Mouse (Mus musculus) granulocyte monocyte progenitor cell, adult 5-6 weeks (primary cell): ENCODE results near the gene Kcnj5. TPM values are rescaled to one million over a fixed set of nuclear protein-coding genes. Genes with fewer than 3 reads are reported as not detected.
A peak's percentile ranks its signal among the peaks of the same experiment; 100 is the strongest.

Experiments
- ATAC-seq: replicated peaks from 2 replicates; pipeline ENCODE4 v1.8.0; 2016; ENCODE audit warnings: mild to moderate bottlenecking, moderate TSS enrichment, inconsistent platforms; ENCODE audit not compliant: poor library complexity, severe bottlenecking
- total RNA-seq, 2 experiments: library from RNA; stranded (forward) in 1 of 2; stranded (reverse) in 1 of 2; fragments of 200-712, 200-1000 nt in 1 of 2; fragments of >200 nt in 1 of 2; fragmentation: Nextera tagmentation in 1 of 2; gene quantifications; 2 replicates each; pipeline ENCODE4 v1.2.3; 2014 to 2017

The Kcnj5 gene
- total RNA-seq (2014; fragmentation: Nextera tagmentation) (not detected in 2 replicates), total RNA-seq (2017) (0.15 and 0.26 TPM in 2 replicates)

- ATAC-seq: peak; percentile 9; the same call in 1 of the 2 replicates
Measured at GRCm38 (mm10) chr9:32344051-32344450, at the start of gene Kcnj5. TSS of gene Kcnj5 (minus strand) at chr9:32344350.

- ATAC-seq: peak; percentile 42
Measured at GRCm38 (mm10) chr9:32392716-32393115, 48.6 kb upstream of the Kcnj5 start.

- no peak for ATAC-seq
Measured at GRCm38 (mm10) chr9:32391701-32392100, 47.6 kb upstream of the Kcnj5 start.

- ATAC-seq: peak; percentile 65
Measured at GRCm38 (mm10) chr9:32391092-32391491, 46.9 kb upstream of the Kcnj5 start.

GRCm38 (mm10) chr9:32388120-32388519 is 44.0 kb upstream of the Kcnj5 start:
- peak; percentile 80 for ATAC-seq

GRCm38 (mm10) chr9:32384906-32385305 is 40.8 kb upstream of the Kcnj5 start:
- ATAC-seq: no peak

GRCm38 (mm10) chr9:32376863-32377590 is 32.9 kb upstream of the Kcnj5 start:
- ATAC-seq: no peak

GRCm38 (mm10) chr9:32376031-32376430 is 31.9 kb upstream of the Kcnj5 start:
- no peak for ATAC-seq

GRCm38 (mm10) chr9:32373656-32374055 is 29.5 kb upstream of the Kcnj5 start:
- no peak for ATAC-seq

GRCm38 (mm10) chr9:32372202-32372601 is 28.1 kb upstream of the Kcnj5 start, which contains the start of gene Kcnj1:
TSS of gene Kcnj1 (plus strand) at chr9:32372493.
- ATAC-seq: no peak

GRCm38 (mm10) chr9:32369388-32369787 is 25.2 kb upstream of the Kcnj5 start:
- ATAC-seq: no peak

- no peak for ATAC-seq
Measured at GRCm38 (mm10) chr9:32368812-32369211, 24.7 kb upstream of the Kcnj5 start.

- no peak for ATAC-seq
Measured at GRCm38 (mm10) chr9:32360770-32361169, 16.6 kb upstream of the Kcnj5 start.

- peak; percentile 68 for ATAC-seq
Measured at GRCm38 (mm10) chr9:32350332-32350731, 6.2 kb upstream of the Kcnj5 start.

- peak; percentile 50 for ATAC-seq
Measured at GRCm38 (mm10) chr9:32349344-32349743, 5.2 kb upstream of the Kcnj5 start.

- no peak for ATAC-seq
Measured at GRCm38 (mm10) chr9:32348096-32348495, 3.9 kb upstream of the Kcnj5 start.

GRCm38 (mm10) chr9:32344489-32344888 is 339 bp upstream of the Kcnj5 start:
- ATAC-seq: no peak

- ATAC-seq: no peak
Measured at GRCm38 (mm10) chr9:32342929-32343328, 1.2 kb downstream of the Kcnj5 start.

- ATAC-seq: no peak
Measured at GRCm38 (mm10) chr9:32340831-32341230, 3.3 kb downstream of the Kcnj5 start.

GRCm38 (mm10) chr9:32335389-32336150 is 8.6 kb downstream of the Kcnj5 start:
- no peak for ATAC-seq

GRCm38 (mm10) chr9:32331162-32331561 is 13.0 kb downstream of the Kcnj5 start:
- ATAC-seq: no peak
